Mouse (Mus musculus) myocyte (in vitro differentiated cells): ENCODE data around the gene Pianp. TPM values are rescaled to one million over a fixed set of nuclear protein-coding genes. Genes with fewer than 3 reads are reported as not detected.
A peak's percentile ranks its signal among the peaks of the same experiment; 100 is the strongest.

Experiments
- H3K27me3 ChIP-seq: one replicate; pipeline ENCODE4 v1.6.1; 2011; ENCODE audit not compliant: control insufficient read depth, insufficient read depth, insufficient read length
- H3K36me3 ChIP-seq: one replicate; pipeline ENCODE4 v1.6.1; 2011; ENCODE audit not compliant: control insufficient read depth, insufficient read depth
- H3K4me2 ChIP-seq: one replicate; pipeline ENCODE4 v1.6.1; 2011; ENCODE audit warnings: low read depth, control low read depth
- H3K4me3 ChIP-seq: one replicate; pipeline ENCODE4 v1.5.1; 2011; ENCODE audit warnings: mild to moderate bottlenecking, control low read depth, moderate library complexity
- H3K79me2 ChIP-seq: one replicate; pipeline ENCODE4 v1.6.1; 2011; ENCODE audit not compliant: control insufficient read depth, insufficient read depth
- H3ac ChIP-seq: one replicate; pipeline ENCODE4 v1.6.1; 2011; ENCODE audit not compliant: control insufficient read depth, insufficient read length
- CEBPB ChIP-seq: IDR thresholded peaks from 2 replicates; pipeline ENCODE4 v1.6.1; 2011; ENCODE audit warnings: mild to moderate bottlenecking, moderate library complexity; ENCODE audit not compliant: poor library complexity, insufficient read depth, severe bottlenecking
- E2F4 ChIP-seq: IDR thresholded peaks from one replicate; pipeline ENCODE4 v1.6.1; 2011; ENCODE audit warnings: mild to moderate bottlenecking, control low read depth, moderate library complexity; ENCODE audit not compliant: insufficient read depth
- MAX ChIP-seq: IDR thresholded peaks from one replicate; pipeline ENCODE4 v1.6.1; 2011; ENCODE audit warnings: low read depth, mild to moderate bottlenecking, control low read depth
- MYOD1 ChIP-seq, 3 experiments: IDR thresholded peaks; one replicate each; pipeline ENCODE4 v1.6.1; 2011; ENCODE audit warnings: control low read depth in 2 of 3, low read depth in 2 of 3, mild to moderate bottlenecking in 2 of 3, moderate library complexity in 1 of 3; ENCODE audit not compliant: insufficient read length in 2 of 3, control insufficient read depth in 1 of 3
- MYOG ChIP-seq, 3 experiments: IDR thresholded peaks; one replicate each; pipeline ENCODE4 v1.6.1; 2011; ENCODE audit warnings: control low read depth in 2 of 3, low read depth in 2 of 3, mild to moderate bottlenecking in 2 of 3; ENCODE audit not compliant: insufficient read length in 2 of 3, control insufficient read depth in 1 of 3, insufficient read depth in 1 of 3
- POLR2A ChIP-seq: IDR thresholded peaks from one replicate; pipeline ENCODE4 v1.6.1; 2011; ENCODE audit warnings: low read depth, mild to moderate bottlenecking, control low read depth, moderate library complexity; ENCODE audit not compliant: insufficient read length
- POLR2AphosphoS2 ChIP-seq: IDR thresholded peaks from one replicate; pipeline ENCODE4 v1.6.1; 2011; ENCODE audit warnings: low read depth, control low read depth; ENCODE audit not compliant: insufficient read length
- REST ChIP-seq: IDR thresholded peaks from one replicate; pipeline ENCODE4 v1.6.1; 2011; ENCODE audit warnings: mild to moderate bottlenecking, control low read depth, moderate library complexity; ENCODE audit not compliant: insufficient read depth, insufficient read length
- SRF ChIP-seq: IDR thresholded peaks from one replicate; pipeline ENCODE4 v1.6.1; 2011; ENCODE audit warnings: low read depth; ENCODE audit not compliant: control insufficient read depth, insufficient read length
- TCF12 ChIP-seq: IDR thresholded peaks from one replicate; pipeline ENCODE4 v1.6.1; 2011; ENCODE audit warnings: mild to moderate bottlenecking, control low read depth; ENCODE audit not compliant: poor library complexity, insufficient read depth, severe bottlenecking
- TCF3 ChIP-seq: IDR thresholded peaks from one replicate; pipeline ENCODE4 v1.6.1; 2011; ENCODE audit warnings: low read depth, control low read depth; ENCODE audit not compliant: insufficient read length
- USF1 ChIP-seq: IDR thresholded peaks from one replicate; pipeline ENCODE4 v1.6.1; 2011; ENCODE audit warnings: low read depth, mild to moderate bottlenecking, control low read depth, moderate library complexity
- polyA plus RNA-seq: library from polyadenylated mRNA; unstranded; fragments of >200 nt; fragmentation: generic; extraction: Trizol; gene quantifications from one replicate; pipeline ENCODE4 v1.2.1, GENCODE M21; 2012; ENCODE audit warnings: missing spikeins

The Pianp gene
- polyA plus RNA-seq, 1 experiment, result 1.1 TPM

- Histone ChIP-seq H3K36me3 (peaks cover 14% of the 10 kb centered on the region), H3K27me3 (no peaks in the 10 kb centered on the region), H3K4me2 (peak overlapping the region; percentile 68), H3ac (no peak overlapping the region), H3K79me2 (peaks cover 16% of the 10 kb centered on the region), H3K4me3 (peak overlapping the region; percentile 64)
- TF ChIP-seq MAX, result no peak
- TF ChIP-seq MYOG (IDR thresholded peaks at IDR 0.05; ENCODE audit: control insufficient read depth in 1 of 3, insufficient read depth in 1 of 3, insufficient read length in 2 of 3, low read depth in 2 of 3), result no peak
- TF ChIP-seq POLR2AphosphoS2, result no peak
- TF ChIP-seq E2F4, result no peak
These were observed 42.6 kb downstream of the Pianp start for GRCm38 (mm10) chr6:125039131-125039530.

- TF ChIP-seq SRF, result peak; percentile 21
- TF ChIP-seq CEBPB, result no peak
- no peak for TF ChIP-seq USF1
- TF ChIP-seq REST, result no peak
- TF ChIP-seq MYOD1 (IDR thresholded peaks at IDR 0.05; ENCODE audit: control insufficient read depth in 1 of 3, insufficient read length in 2 of 3, low read depth in 2 of 3), result no peak
- no peak for TF ChIP-seq MYOG (IDR thresholded peaks at IDR 0.05; ENCODE audit: control insufficient read depth in 1 of 3, insufficient read depth in 1 of 3, insufficient read length in 2 of 3, low read depth in 2 of 3)
- TF ChIP-seq POLR2AphosphoS2, result peak; percentile 73
- no peak for TF ChIP-seq TCF3
- TF ChIP-seq E2F4, result no peak
These were observed 43.1 kb downstream of the Pianp start, which contains the start of gene Ing4 for GRCm38 (mm10) chr6:125039533-125040153. Gene Ing4 (plus strand): TSS chr6:125039760.

GRCm38 (mm10) chr6:125040221-125040620 is 43.7 kb downstream of the Pianp start:
- Histone ChIP-seq H3K79me2 (peaks cover 16% of the 10 kb centered on the region), H3K36me3 (peaks cover 17% of the 10 kb centered on the region), H3K27me3 (no peaks in the 10 kb centered on the region), H3ac (no peak overlapping the region), H3K4me2 (peak overlapping the region; percentile 95), H3K4me3 (peak overlapping the region; percentile 64)
- TF ChIP-seq TCF3 (no peak), USF1 (no peak), MYOD1 (IDR thresholded peaks at IDR 0.05; ENCODE audit: control insufficient read depth in 1 of 3, insufficient read length in 2 of 3, low read depth in 2 of 3) (no peak), E2F4 (no peak), CEBPB (no peak), REST (no peak), POLR2AphosphoS2 (no peak), POLR2A (no peak), MYOG (IDR thresholded peaks at IDR 0.05; ENCODE audit: control insufficient read depth in 1 of 3, insufficient read depth in 1 of 3, insufficient read length in 2 of 3, low read depth in 2 of 3) (no peak), MAX (no peak), SRF (no peak), TCF12 (no peak)

More at GRCm38 (mm10) chr6:125039533-125040153, 43.1 kb downstream of the Pianp start, which contains the start of gene Ing4:
- H3ac ChIP-seq, result no peak within 1 kb of the TSS
- peaks cover 16% of the 10 kb centered on the region for H3K79me2 ChIP-seq
- peak within 1 kb of the TSS; percentile 95 for H3K4me2 ChIP-seq
- H3K27me3 ChIP-seq, result no peaks in the 10 kb centered on the region
- H3K36me3 ChIP-seq, result peaks cover 17% of the 10 kb centered on the region
- peak within 1 kb of the TSS; percentile 64 for H3K4me3 ChIP-seq

- Histone ChIP-seq H3K36me3 (peaks cover 8% of the 10 kb centered on the region), H3K4me3 (no peak overlapping the region)
- TF ChIP-seq MAX, result no peak
- TF ChIP-seq TCF3, result no peak
- TF ChIP-seq USF1, result no peak
- no peak for TF ChIP-seq E2F4
- no peak for TF ChIP-seq MYOG (IDR thresholded peaks at IDR 0.05; ENCODE audit: control insufficient read depth in 1 of 3, insufficient read depth in 1 of 3, insufficient read length in 2 of 3, low read depth in 2 of 3)
- TF ChIP-seq MYOD1 (IDR thresholded peaks at IDR 0.05; ENCODE audit: control insufficient read depth in 1 of 3, insufficient read length in 2 of 3, low read depth in 2 of 3), result no peak
- no peak for TF ChIP-seq POLR2A
- no peak for TF ChIP-seq REST
- no peak for TF ChIP-seq TCF12
These were observed 44.6 kb downstream of the Pianp start for GRCm38 (mm10) chr6:125041047-125041446.

GRCm38 (mm10) chr6:125042081-125042480 is 45.6 kb downstream of the Pianp start:
- H3K36me3 ChIP-seq, result peaks cover 9% of the 10 kb centered on the region
- peaks cover 16% of the 10 kb centered on the region for H3K79me2 ChIP-seq
- H3ac ChIP-seq, result no peak overlapping the region
- TF ChIP-seq SRF (no peak), REST (no peak), MYOG (IDR thresholded peaks at IDR 0.05; ENCODE audit: control insufficient read depth in 1 of 3, insufficient read depth in 1 of 3, insufficient read length in 2 of 3, low read depth in 2 of 3) (no peak), TCF3 (no peak), TCF12 (no peak), MAX (no peak), USF1 (no peak), POLR2AphosphoS2 (no peak), E2F4 (no peak), CEBPB (no peak), MYOD1 (IDR thresholded peaks at IDR 0.05; ENCODE audit: control insufficient read depth in 1 of 3, insufficient read length in 2 of 3, low read depth in 2 of 3) (no peak), POLR2A (no peak)
- H3K4me3 ChIP-seq, result no peak overlapping the region
- no peaks in the 10 kb centered on the region for H3K27me3 ChIP-seq
- no peak overlapping the region for H3K4me2 ChIP-seq

More at GRCm38 (mm10) chr6:125041047-125041446, 44.6 kb downstream of the Pianp start:
- Histone ChIP-seq H3ac (no peak overlapping the region), H3K79me2 (peaks cover 16% of the 10 kb centered on the region), H3K27me3 (no peaks in the 10 kb centered on the region), H3K4me2 (peak overlapping the region; percentile 95)
